Mouse (Mus musculus): ENCODE measurements around the gene Mylip.

The Mylip gene

DNA sequence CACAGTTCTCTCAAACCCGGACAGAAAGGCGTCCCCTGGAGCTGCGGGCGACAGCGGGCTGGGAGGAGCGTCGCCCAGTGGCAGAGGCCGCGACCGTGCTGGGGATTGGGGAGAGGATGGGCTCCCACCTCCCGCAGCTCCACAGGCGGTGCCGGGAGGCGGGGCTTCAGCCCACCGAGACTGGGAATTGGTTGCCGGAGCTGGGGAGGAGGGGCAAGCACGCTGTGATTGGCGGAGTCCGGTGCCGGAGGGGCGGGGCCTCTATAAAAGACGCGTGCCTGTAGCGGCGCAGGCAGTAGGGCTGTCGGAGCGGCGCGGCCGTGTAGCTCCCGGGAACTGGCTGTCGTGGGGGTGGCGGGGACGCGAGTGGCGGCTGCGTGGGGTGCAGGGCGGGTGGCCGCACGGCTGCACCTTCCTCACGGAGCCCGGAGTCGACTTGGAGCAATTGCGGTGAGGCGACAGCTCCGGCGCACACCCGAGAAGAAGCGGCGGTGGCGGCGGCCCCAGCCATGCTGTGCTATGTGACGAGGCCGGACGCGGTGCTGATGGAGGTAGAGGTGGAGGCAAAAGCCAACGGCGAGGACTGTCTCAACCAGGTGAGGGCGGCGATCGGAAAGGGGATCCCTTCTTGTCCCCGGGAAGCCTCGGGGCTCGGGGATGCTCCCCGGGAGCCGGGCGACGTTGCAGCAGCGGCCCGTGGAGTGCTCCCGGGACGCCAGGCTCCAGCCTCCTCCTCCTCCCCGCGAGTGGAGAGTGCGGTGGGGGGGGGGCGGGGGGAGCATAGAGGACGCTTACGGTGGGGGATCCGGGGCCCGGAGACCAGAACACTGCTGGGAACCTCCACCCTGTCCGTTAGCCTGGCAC lies at the start of gene Mylip:
Mylip (plus strand) TSS at position 295 of the 864 bp plus-strand sequence.
- DNase-seq (ENCODE audit: low spot score) = peak; percentile 94

DNA sequence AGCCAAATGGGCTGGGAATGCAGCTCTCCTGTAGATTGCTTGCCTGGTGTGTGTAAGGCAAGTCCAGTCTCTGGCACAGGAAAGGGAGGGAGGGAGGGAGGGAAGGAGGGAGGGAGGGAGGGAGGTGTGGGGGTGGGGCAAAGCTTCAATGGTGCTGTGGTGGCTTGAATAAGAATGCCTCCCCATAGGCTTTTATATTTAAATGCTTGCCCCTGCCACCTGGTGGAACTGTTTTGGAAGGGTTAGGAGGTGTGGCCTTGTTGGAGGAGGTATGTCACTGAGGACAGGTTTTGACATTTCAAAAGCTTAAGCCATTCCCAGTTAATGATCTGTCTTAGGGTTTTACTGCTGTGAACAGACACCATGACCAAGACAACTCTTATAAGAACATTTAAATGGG lies 47.6 kb upstream of the Mylip start:
- no peak for DNase-seq (ENCODE audit: low spot score)

DNA sequence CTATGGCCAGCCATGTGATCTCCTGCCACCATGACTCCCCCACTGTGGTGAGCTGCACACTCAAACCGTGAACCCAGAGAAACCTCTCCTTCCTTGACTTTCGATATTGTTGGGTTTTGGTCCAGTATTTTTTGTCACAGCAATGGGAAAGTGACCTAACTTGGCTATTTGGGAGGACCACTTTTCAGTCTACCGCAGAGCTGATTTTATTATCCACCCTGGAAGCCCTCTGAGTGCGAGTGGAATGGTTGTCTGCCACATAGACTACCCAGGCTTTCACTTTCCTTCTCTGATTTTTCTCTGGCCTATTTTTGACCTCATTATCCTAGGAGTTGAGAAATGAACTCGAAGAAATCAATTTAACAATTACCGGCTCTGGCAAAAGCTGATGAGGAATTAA lies 46.0 kb upstream of the Mylip start:
- DNase-seq (ENCODE audit: low spot score) = no peak

DNA sequence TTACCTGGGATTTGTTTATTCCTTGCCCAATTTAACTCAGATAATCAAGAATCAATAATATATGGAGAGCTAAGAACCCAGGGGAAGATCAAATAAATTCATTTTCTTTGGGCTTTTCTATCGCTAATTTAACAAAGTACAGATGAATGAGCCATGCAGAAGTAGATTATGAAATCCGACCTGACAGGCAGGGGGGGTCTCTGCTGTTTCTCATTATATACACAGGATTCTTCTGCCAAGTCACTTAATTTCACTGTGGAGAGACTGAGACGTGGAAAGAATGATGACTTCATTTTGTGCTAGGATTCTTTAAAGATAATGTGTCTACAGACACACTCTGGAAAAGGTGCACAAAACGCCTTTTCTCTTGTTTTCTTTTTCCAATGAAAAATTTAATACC lies 45.6 kb upstream of the Mylip start:
- DNase-seq (ENCODE audit: low spot score) = no peak

- no peak for DNase-seq (ENCODE audit: low spot score)
Measured at GRCm38 (mm10) chr13:45345471-45346159, 43.9 kb upstream of the Mylip start.

DNA sequence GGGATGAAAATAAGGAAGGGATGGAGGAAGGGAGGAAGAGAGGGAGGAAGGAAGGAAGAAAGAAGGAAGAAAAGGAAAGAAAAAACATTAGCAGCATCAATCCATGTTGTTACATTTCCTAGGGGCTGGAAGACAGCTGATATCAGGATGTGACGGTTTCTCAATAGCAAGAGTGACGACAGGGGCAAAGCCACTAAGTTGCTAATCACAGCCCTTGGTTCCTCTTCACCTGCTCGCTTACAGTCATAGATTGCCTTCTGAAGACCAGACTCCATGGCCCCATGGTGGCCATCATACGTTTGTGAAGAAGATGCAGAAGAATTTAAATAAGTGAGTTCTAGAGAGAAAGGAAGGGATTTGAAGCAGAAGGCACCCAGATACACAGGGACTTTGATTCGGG lies 38.1 kb upstream of the Mylip start:
- no peak for DNase-seq (ENCODE audit: low spot score)

- DNase-seq (ENCODE audit: low spot score) = no peak
Measured at GRCm38 (mm10) chr13:45354824-45355223, 34.7 kb upstream of the Mylip start.

GRCm38 (mm10) chr13:45358208-45358607 lies 31.3 kb upstream of the Mylip start:
- no peak for DNase-seq (ENCODE audit: low spot score)

GRCm38 (mm10) chr13:45358676-45359323 lies 30.7 kb upstream of the Mylip start:
- no peak for DNase-seq (ENCODE audit: low spot score)

GRCm38 (mm10) chr13:45365788-45366187 lies 23.8 kb upstream of the Mylip start:
- DNase-seq (ENCODE audit: low spot score) = no peak

DNA sequence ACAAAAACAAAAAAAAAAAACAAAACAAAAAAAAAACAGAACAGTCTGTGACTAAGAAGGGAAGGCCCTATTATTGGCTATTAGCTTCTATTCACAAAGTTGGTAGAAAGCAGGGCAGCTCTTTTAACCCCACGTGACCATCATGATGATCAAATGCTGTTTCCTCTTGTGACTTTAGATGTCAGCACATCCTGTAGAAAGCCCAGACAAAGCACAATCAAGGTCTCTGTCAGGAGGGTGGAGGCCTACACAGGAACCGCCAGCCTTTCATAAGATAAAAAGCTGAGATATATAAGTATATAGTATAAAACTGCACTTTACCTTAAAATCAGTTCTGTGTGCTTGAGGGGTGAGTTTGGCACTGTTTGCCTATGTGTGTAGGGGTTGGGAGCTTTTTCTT lies 17.9 kb upstream of the Mylip start:
- DNase-seq (ENCODE audit: low spot score) = no peak

GRCm38 (mm10) chr13:45372456-45372855 lies 17.1 kb upstream of the Mylip start:
- DNase-seq (ENCODE audit: low spot score) = no peak

- DNase-seq (ENCODE audit: low spot score) = no peak
Measured at GRCm38 (mm10) chr13:45374846-45375245, 14.7 kb upstream of the Mylip start.

- DNase-seq (ENCODE audit: low spot score) = no peak
Measured at GRCm38 (mm10) chr13:45382208-45382607, 7.3 kb upstream of the Mylip start.

- no peak for DNase-seq (ENCODE audit: low spot score)
Measured at GRCm38 (mm10) chr13:45384636-45385035, 4.9 kb upstream of the Mylip start.

GRCm38 (mm10) chr13:45385521-45385920 lies 4.0 kb upstream of the Mylip start:
- no peak for DNase-seq (ENCODE audit: low spot score)

DNA sequence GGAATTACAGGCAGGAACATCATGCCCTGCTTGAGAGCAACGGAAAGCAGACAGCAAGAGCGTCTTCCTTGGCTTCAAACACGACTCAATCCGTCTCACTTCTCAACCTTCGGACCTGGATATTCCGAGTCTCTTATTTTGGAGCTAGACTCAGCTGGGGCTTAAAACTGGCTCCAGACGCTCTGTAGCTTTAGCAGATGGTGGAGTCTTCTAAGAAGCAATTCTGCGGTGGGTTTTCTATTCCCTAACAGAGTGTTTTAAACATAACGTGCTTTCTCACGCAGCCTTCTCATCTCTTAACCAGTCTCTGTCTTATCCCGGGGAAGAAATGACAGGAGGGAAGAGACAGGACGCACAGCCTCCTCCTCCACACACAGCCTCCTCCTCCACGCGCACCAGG lies 3.3 kb upstream of the Mylip start:
- no peak for DNase-seq (ENCODE audit: low spot score)

- no peak for DNase-seq (ENCODE audit: low spot score)
Measured at GRCm38 (mm10) chr13:45387231-45387630, 2.3 kb upstream of the Mylip start.

- no peak for DNase-seq (ENCODE audit: low spot score)
Measured at GRCm38 (mm10) chr13:45388254-45388805, 1.2 kb upstream of the Mylip start.

- no peak for DNase-seq (ENCODE audit: low spot score)
Measured at GRCm38 (mm10) chr13:45388889-45389288, 653 bp upstream of the Mylip start.

DNA sequence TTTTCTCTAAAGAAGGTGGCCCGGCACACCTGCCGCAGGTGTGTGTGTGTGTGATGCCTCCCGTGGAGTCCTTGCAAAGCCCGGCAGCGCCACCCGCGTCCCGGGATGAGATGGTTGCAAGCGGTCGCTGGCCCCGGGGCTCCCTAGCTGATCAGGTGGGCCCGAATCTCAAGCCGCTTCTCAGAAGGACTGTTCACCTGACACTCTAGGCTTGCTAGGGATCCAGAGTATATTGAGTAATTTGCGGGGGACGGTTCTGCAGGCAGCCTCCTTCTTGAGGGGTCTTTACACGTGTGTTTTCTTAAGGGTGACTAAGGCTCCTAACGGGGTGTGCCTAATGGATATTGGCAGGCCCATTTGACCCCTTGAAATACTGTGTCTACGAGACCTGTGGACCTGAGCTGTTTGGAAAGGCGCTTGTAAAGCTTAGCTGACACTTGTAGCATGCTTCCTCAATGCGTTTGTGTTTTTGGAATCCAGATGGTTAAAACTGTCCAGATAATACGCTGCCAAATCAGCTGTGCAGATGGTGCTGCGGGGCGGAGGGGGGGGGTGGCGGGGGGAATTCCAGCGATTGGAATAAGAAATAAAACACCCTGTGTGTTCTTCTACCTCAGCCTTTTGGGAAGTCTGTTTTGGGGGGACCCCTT lies 895 bp downstream of the Mylip start:
- no peak for DNase-seq (ENCODE audit: low spot score)
